Mouse (Mus musculus) stomach, embryonic 16.5 days (tissue): ENCODE measurements around the gene Kdm6b. TPM values are rescaled to one million over a fixed set of nuclear protein-coding genes. Genes with fewer than 3 reads are reported as not detected.
A peak's percentile ranks its signal among the peaks of the same experiment; 100 is the strongest.

Experiments
- ATAC-seq: fragments of 200-750 bp; cut with Nextera tagmentation; 2 replicates; pipeline ENCODE4 v1.8.0; 2017; ENCODE audit warnings: moderate number of reproducible peaks, moderate TSS enrichment; ENCODE audit not compliant: insufficient read depth, low FRiP score
- H3K27ac ChIP-seq: fragments of 300-500 bp; sonication (generic); 2 replicates; pipeline ENCODE4 v1.5.1; 2014; ENCODE audit warnings: low read length
- H3K27me3 ChIP-seq: fragments of 300-500 bp; sonication (generic); 2 replicates; pipeline ENCODE4 v1.6.1; 2014; ENCODE audit warnings: low read length, control low read depth, mixed read lengths; ENCODE audit not compliant: control insufficient read depth, insufficient read depth
- H3K36me3 ChIP-seq: fragments of 300-500 bp; sonication (generic); 2 replicates; pipeline ENCODE4 v1.6.1; 2014; ENCODE audit warnings: low read length; ENCODE audit not compliant: control insufficient read depth, insufficient read depth
- H3K4me1 ChIP-seq: fragments of 300-500 bp; sonication (generic); 2 replicates; pipeline ENCODE4 v1.6.1; 2014; ENCODE audit warnings: low read length, control low read depth, mixed read lengths; ENCODE audit not compliant: control insufficient read depth, insufficient read depth
- H3K4me2 ChIP-seq: fragments of 300-500 bp; sonication (generic); 2 replicates; pipeline ENCODE4 v1.6.1; 2014; ENCODE audit warnings: low read depth, low read length, mixed read lengths
- H3K4me3 ChIP-seq: fragments of 300-500 bp; sonication (generic); replicated peaks from 2 replicates; pipeline ENCODE4 v1.5.1; 2014; ENCODE audit warnings: mild to moderate bottlenecking, low read length
- H3K9ac ChIP-seq: fragments of 300-500 bp; sonication (generic); 2 replicates; pipeline ENCODE4 v1.6.1; 2014; ENCODE audit warnings: low read length
- H3K9me3 ChIP-seq: fragments of 300-500 bp; sonication (generic); replicated peaks from 2 replicates; pipeline ENCODE4 v1.6.1; 2016; ENCODE audit warnings: low read length, control low read depth; ENCODE audit not compliant: control insufficient read depth
- WGBS: fragments of 180-500 bp; shearing (Covaris S2); extraction: QIAGEN DNeasy Blood & Tissue Kit; methylation state at CpG from one replicate; pipeline ENCODE4 v1.1.7; 2014; 5-methylcytosine and 5-hydroxymethylcytosine counted together
- polyA plus RNA-seq: library from polyadenylated mRNA; unstranded; fragments of >200 nt; fragmentation: Nextera tagmentation; extraction: Ambion mirVana; gene quantifications from 2 replicates; pipeline ENCODE4 v1.2.1, GENCODE M21; 2015

Kdm6b gene
- polyA plus RNA-seq, 1 experiment from 2014 or later: 21.2 TPM

- H3K27me3 ChIP-seq: no peaks in the 10 kb centered on the region
- WGBS: 78% methylated on average over 6 of the region's 6 CpGs
- H3K27ac ChIP-seq: no peak overlapping the region
Measured at GRCm38 (mm10) chr11:69384979-69385378, 28.5 kb downstream of the Kdm6b start.

GRCm38 (mm10) chr11:69382478-69383105, 30.9 kb downstream of the Kdm6b start:
- Histone ChIP-seq H3K36me3 (no peaks in the 10 kb centered on the region), H3K9me3 (no peaks in the 10 kb centered on the region), H3K27me3 (no peaks in the 10 kb centered on the region), H3K9ac (no peak overlapping the region), H3K4me2 (no peak overlapping the region), H3K27ac (no peak overlapping the region), H3K4me3 (no peak overlapping the region), H3K4me1 (no peaks in the 10 kb centered on the region)
- ATAC-seq: no peak
- whole genome bisulfite sequencing: 70% methylated on average over 10 of the region's 10 CpGs

More at GRCm38 (mm10) chr11:69384979-69385378, 28.5 kb downstream of the Kdm6b start:
- Histone ChIP-seq H3K4me2 (no peak overlapping the region), H3K36me3 (no peaks in the 10 kb centered on the region), H3K4me3 (no peak overlapping the region), H3K9ac (no peak overlapping the region), H3K9me3 (no peaks in the 10 kb centered on the region), H3K4me1 (no peaks in the 10 kb centered on the region)
- ATAC-seq: no peak

GRCm38 (mm10) chr11:69381356-69381755, 32.1 kb downstream of the Kdm6b start:
- no peak overlapping the region for H3K9ac ChIP-seq
- no peak overlapping the region for H3K27ac ChIP-seq
- H3K4me2 ChIP-seq: no peak overlapping the region
- no peak overlapping the region for H3K4me3 ChIP-seq
- H3K4me1 ChIP-seq: no peaks in the 10 kb centered on the region
- H3K9me3 ChIP-seq: no peaks in the 10 kb centered on the region
- no peaks in the 10 kb centered on the region; the same call in 1 of the 2 replicates for H3K36me3 ChIP-seq
- 77% methylated on average over 6 of the region's 6 CpGs for WGBS
- no peaks in the 10 kb centered on the region for H3K27me3 ChIP-seq
- no peak for ATAC-seq

- H3K9me3 ChIP-seq: no peaks in the 10 kb centered on the region
- no peak overlapping the region for H3K27ac ChIP-seq
- no peak overlapping the region for H3K9ac ChIP-seq
- WGBS: 82% methylated on average over 3 of the region's 3 CpGs
- ATAC-seq: no peak
- H3K4me3 ChIP-seq: no peak overlapping the region
- H3K4me2 ChIP-seq: no peak overlapping the region
- H3K27me3 ChIP-seq: no peaks in the 10 kb centered on the region
- H3K36me3 ChIP-seq: no peaks in the 10 kb centered on the region; the same call in 1 of the 2 replicates
- no peaks in the 10 kb centered on the region for H3K4me1 ChIP-seq
Measured at GRCm38 (mm10) chr11:69379600-69379999, 33.9 kb downstream of the Kdm6b start.

- ATAC-seq: peak; percentile 52; the same call in 1 of the 2 replicates
- Histone ChIP-seq H3K27me3 (no peaks in the 10 kb centered on the region), H3K36me3 (no peaks in the 10 kb centered on the region; the same call in 1 of the 2 replicates), H3K4me3 (no peak overlapping the region), H3K4me2 (no peak overlapping the region), H3K9me3 (no peaks in the 10 kb centered on the region), H3K4me1 (peaks cover 9% of the 10 kb centered on the region), H3K9ac (no peak overlapping the region), H3K27ac (no peak overlapping the region)
- WGBS: 56% methylated on average over 3 of the region's 3 CpGs
Measured at GRCm38 (mm10) chr11:69377766-69378165, 35.7 kb downstream of the Kdm6b start.

GRCm38 (mm10) chr11:69375646-69376045, 37.8 kb downstream of the Kdm6b start:
- H3K4me3 ChIP-seq: no peak overlapping the region
- H3K9ac ChIP-seq: no peak overlapping the region
- ATAC-seq: no peak
- H3K27me3 ChIP-seq: no peaks in the 10 kb centered on the region
- H3K27ac ChIP-seq: no peak overlapping the region
- H3K4me1 ChIP-seq: peaks cover 30% of the 10 kb centered on the region
- no peak overlapping the region for H3K4me2 ChIP-seq
- WGBS: 83% methylated on average over 4 of the region's 4 CpGs
- H3K9me3 ChIP-seq: no peaks in the 10 kb centered on the region
- H3K36me3 ChIP-seq: no peaks in the 10 kb centered on the region; the same call in 1 of the 2 replicates

GRCm38 (mm10) chr11:69373223-69373965, 40.1 kb downstream of the Kdm6b start:
- Histone ChIP-seq H3K4me2 (no peak overlapping the region), H3K27me3 (no peaks in the 10 kb centered on the region), H3K9ac (peak overlapping the region; percentile 12; the same call in 1 of the 2 replicates), H3K4me3 (no peak overlapping the region), H3K4me1 (peaks cover 33% of the 10 kb centered on the region), H3K27ac (no peak overlapping the region), H3K36me3 (no peaks in the 10 kb centered on the region; the same call in 1 of the 2 replicates), H3K9me3 (no peaks in the 10 kb centered on the region)
- 86% methylated on average over 16 of the region's 16 CpGs for WGBS
- ATAC-seq: no peak

GRCm38 (mm10) chr11:69372780-69373170, 40.7 kb downstream of the Kdm6b start:
- Histone ChIP-seq H3K27ac (peak overlapping the region; percentile 89), H3K4me3 (no peak overlapping the region), H3K9ac (no peak overlapping the region), H3K36me3 (no peaks in the 10 kb centered on the region; the same call in 1 of the 2 replicates), H3K4me1 (peaks cover 33% of the 10 kb centered on the region), H3K27me3 (no peaks in the 10 kb centered on the region), H3K9me3 (no peaks in the 10 kb centered on the region), H3K4me2 (no peak overlapping the region)
- ATAC-seq: no peak
- 54% methylated on average over 3 of the region's 3 CpGs for WGBS
